Mouse (Mus musculus): ENCODE data around the gene Cbx4.
A peak's percentile ranks its signal among the peaks of the same experiment; 100 is the strongest.

Cbx4 gene

DNA sequence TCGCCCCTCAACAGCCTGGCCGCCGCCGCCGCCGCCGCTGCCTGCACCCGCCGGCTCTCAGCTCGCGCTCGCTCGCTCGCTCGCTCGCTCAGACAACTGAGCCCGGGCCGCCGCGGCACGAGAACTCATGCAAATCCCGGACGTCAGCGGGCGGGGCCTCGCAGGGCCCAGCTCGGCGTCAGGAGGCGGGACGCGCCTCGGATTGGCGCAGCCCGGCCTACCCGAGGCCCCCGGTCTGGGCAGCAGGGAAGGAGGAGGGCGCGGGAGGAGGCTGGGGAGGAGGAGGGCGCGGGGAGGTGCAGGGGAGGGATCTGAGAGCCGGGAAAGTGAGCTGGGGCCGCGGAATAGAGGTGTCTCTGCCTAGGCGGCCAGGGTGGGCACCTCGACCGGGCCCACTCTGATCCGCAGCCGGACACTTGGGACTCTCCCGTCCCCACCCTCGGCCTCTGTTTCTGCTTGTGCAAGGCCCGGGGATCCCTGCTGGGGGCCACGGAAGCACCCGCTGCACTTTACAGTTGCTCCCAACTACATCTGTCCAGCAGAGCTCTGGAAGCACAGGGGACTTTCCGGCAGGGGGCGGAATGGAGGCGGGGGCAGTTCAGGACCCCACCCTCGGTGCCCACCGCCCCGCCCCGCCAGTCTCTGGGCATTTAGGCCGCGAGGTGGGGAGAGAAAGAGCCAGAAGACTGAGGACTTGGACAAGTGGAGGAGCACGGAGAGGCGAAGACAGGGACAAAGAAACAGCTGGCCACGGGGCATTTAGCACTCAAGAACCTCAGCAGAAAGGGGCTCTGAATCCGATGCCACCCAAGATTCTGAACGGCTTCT, at the start of gene Cbx4:
Gene Cbx4 (minus strand): TSS at position 78 of the 828 bp plus-strand sequence.
- peak; percentile 93 for DNase-seq (ENCODE audit: low spot score)

DNA sequence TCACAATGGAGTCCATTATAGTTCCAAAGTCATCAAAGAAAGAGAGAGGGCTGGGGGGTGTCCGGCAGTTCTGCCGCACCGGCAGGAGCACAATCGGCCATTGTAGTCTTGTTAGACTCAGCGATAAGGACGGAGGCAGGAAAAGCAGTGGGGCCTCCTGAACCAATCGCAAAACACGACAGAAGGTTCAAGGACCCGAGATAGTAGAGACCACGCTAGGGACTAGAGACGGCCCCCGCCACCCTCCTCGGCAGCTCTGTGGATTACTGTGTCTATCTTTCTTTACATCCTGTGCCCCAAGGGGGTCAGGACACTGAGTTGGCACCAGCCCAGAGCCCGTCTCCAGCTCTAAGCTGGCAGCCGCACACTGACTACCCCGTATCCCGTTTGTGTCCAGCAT, 48.6 kb upstream of the Cbx4 start:
- DNase-seq (ENCODE audit: low spot score) = no peak

DNA sequence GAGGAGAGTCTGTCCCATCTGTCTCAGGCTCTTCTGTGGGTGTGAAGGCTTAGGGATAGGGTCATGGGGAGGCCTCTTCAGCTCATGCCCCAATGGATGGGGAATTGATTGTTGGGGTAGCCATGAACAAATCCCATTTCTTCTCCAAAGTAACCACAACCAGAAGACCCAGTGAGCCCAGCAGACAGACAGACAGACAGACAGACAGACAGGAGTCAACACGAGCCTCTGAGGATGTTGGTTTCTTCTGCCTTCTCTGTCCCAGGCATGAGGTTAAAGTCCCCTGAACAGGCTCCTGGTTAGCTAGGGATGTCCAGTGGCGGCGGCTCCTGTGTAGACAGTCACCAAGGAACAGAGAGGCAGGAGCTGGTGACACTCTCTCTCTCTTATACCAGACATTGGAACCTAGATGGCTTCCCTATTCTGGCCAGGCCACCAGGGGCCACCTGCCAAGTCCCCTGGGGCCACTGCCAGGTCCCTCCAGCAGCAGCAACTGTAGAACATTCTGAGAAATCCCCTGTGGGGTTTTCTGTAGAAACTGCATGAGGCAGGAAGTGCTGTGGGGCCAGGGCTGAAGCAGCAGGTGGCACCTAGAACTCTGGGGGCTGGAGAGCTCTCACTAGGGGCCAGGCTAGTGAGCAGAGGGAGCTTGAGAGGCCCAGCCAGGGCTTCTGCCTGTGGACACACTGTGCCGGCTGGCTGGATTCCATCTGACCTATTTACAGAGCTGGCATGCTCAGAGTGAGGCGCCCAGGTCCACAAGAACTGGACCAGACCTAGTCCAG, 47.6 kb upstream of the Cbx4 start:
- DNase-seq (ENCODE audit: low spot score) = no peak

DNA sequence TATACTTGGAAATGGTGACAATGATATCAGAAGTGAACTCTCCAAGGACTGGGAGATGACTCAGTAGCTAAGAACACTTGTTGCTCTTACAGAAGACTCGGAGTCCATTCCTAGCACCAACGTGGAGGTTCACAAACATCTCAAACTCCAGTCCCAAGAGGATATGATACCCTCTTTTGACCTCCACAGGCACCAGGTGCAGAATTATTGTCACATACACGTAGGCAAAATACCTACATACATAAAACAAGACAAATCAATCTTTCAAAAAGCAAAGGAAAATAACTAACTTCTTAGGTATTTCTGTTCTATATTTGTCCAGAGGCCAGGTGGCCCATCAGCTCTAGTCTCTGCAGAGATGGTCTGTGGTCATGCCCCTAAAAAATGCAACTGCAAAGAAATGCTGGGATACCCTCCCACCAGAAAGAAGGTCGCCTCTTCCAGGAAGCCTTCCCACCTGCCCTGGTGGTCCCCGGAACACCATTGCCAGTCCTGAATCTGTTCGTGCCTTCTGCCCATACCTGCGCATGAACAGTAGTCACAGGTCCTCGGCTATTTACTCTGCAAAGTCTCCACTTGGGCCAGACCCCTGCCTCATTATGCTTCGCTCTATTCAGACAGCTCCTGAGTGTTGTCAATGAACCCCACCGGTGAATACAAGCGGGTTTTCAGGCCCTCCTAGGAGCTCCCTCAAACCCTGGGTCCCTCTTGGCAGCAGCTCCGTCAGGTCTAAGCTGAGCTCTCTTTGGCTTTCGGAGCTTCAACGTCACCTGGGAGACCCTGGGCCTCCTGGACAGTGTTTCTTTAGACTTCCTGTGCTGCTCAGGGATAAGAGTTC, 46.4 kb upstream of the Cbx4 start:
- DNase-seq (ENCODE audit: low spot score) = no peak

DNA sequence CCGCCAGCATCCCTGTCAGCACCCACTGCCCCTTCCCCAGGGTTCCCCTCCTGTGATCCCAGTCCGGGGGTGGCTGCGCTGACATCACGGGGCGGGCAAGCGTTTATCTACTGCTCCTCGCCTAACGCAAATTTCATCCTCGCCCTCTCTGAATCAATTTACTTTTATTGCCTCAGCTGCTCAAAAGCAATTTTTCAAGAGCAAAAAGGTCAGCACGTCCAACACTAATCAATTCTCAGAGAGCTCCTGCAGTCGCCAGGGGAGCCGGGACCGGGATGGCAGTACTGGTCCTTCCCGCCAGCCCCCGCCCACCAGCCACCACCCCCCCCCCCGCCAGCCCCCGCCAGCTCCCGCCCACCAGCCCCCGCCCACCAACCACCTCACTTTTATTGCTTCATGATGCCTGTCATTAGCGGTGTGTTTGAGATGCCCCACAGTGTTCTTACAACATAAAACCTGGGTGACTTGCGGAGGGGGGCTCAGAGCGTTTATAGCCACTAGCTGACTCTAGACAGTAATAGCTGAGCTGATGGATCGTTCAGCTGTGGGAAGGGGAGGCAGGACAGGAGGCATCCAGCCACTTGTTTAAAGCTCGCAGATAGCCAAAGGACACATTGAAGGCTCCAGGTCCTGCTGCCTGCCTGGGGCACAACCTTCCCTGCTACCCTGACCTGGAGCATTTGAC, 44.2 kb upstream of the Cbx4 start:
- DNase-seq (ENCODE audit: low spot score) = no peak

DNA sequence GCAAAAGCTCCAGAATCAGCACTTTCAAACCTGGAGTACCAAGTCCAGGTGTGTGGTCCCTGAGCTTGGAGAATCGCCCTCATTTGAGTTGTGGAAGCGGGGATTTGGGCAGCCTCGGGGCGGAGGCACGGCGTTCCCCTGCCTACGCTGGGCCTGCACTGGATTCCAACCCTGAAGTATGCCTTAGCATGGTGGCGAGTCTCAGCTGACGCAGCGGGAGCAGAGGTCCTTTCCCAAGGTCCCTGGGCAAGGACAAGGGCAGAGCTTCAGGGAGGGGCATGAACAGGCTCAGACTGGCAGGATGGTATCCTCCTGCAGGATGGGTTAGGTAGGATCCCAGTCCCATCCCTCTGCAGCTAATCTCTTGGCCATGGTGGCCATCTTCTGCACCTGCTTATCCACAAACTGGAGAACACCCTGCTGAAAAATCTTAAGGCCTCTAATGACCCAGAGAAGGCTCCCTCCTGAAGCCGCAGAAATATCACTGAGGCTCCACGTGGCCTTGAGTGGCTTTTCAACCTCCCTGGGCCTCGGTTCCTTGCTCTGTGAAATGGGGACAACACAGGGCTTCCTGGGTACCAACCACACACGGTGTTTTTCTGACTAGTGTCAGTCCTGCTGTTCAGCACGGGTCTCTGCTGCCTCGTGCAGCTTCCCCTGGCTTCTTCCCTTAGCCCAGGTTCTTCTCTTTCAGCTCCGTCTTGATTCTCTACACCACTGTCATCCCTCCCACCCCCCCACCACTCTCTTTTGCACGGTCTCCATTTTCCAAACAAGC, 43.4 kb upstream of the Cbx4 start:
- no peak for DNase-seq (ENCODE audit: low spot score)

DNA sequence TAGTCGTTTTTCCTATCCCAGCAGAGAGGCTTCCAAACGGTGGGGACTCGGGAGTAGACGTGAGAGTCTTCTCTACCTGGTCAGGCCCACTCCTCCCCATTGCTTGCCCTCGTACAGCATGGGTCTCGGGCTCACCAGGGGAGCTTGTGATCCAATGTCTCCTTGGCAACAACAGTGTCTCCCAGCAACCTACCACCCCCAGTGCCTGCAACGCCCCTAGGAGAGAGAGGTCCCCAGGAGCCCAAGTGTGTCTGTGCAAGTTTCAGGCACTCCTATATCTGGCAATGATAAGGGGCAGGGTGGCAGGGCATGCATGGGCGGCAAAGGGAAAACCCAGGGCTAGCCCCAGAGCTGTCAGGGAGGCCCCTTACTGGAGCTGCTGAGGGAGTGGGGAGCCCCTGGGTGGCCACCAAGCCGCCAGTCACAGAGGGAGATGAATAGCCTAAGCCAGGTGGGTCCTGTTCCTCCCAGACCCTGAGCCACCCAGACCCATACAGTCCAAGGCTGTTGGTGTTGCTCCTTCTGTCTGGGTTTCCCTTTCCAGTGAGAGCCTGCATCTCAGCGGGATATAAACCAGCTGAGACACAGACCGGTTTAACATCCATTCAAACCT, 42.8 kb upstream of the Cbx4 start:
- DNase-seq (ENCODE audit: low spot score) = no peak

DNA sequence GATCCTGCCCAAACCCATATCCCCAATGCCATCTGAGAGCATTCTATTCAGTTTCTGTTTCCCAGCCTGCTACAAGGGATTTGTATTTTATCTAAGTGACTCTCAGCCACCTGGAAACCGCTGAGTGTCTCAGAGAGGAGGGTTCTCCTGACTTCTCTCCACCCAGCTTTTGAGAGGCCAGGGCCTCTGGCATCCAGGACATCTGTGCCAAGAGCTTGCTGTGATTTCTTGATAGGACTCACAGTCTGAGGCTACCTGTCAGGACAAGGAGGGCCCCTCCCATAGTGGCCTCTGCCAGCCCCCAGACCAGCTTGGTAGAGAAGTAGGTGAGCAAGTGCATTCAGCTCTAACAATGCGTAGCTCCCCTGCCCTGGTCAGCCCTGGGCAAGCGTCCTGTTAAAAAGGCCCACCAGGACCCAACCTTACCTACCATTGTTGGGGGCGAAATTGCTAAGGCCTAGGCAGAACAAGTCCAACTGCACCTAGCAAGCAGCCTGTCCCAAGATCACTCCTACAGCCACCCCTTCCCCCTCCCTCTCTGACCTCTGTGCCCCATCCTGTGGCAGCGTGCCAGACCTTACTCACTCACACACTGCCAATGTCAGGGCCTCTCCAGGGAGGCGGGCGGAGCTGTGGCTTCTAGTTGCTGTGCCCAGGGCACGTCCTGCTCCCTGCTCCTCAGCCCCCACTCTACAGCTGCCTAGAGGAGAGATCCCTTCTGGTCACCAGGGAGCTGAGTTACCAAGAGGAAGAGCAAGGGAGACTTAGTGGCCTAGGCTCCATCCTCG, 41.9 kb upstream of the Cbx4 start:
- DNase-seq (ENCODE audit: low spot score) = peak; percentile 83

DNA sequence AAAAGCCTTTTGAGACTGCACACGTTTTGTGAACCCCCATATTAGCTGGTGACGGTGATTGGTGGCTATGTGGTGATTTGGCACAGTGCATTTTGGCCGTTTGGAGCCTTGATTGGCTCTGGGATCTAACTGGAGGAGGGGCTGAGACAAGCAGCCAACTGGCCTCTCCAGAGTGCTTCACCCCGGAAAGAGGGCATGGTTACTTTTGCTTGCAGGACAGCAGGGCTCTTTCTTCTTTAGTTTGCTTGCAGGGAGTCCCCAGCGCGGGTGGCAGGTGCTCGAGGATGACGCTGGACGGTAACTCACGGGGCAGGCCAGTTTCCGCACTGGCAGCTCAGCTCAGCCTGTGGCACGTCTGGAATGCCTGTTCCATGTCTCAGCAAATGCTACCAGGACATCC, 41.1 kb upstream of the Cbx4 start:
- DNase-seq (ENCODE audit: low spot score) = no peak

DNA sequence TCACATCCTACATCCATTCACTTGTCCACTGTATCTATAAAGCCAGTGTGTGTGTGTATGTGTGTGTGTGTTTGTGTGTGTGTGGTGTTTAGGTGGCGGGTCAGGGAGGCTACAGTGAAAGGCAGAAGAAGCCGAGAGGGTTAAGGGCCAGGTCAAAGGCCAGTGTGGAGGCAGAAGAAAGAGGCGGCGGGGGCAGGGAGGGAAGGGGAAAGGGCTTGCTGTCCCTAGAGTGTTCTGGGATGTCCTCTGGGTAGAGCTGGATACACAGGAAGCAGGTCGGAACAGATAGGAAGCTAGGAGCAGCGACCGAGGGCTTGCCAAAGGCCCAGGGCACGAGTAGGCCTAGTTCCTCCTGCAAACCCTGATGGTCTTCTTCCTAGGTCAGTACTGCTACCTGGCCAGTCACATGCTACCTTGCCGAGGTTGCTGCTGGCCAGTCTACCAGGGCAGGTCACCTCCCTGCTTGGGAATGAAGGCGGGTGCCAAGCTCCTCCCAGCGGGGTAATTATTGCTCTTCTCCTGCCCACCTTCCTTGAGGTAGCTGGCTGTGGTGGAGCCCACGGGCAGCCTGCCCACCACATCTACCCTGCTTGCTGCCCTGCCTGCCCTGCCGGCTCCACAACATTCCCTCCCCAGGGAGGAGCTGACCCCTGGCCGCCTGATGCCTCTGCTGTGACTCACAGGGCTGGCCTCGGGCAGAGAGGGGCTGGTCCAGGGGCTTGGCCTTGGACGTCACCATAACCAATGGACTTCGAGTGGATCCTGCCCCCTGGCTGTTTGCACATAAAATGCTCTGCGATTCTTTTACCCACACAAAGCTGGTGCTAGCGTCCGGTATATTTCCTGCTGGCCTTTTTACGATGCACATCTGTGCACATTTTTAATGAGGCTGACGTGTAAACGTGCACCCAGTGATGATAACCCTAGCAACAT, 40.2 kb upstream of the Cbx4 start:
- DNase-seq (ENCODE audit: low spot score) = peak; percentile 88

DNA sequence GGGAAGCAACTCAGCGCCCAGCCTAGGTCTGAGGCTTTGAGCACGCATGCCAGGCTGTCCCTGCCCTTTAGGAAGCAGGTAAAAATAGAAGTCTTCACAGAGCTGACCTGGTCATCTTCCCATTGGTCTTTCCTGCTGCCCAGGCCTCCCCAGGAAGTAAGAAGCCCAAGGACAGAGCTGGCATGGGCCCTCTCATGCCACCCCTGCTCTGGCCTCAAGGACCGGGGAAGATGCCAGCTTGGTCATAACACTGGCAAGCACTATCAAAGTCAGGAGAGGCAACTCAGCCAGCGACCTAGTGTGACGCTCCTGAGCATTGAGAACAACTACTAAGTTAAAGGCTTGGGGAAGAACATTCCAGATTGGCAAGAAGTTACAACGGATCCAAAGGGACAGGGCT, 38.5 kb upstream of the Cbx4 start:
- DNase-seq (ENCODE audit: low spot score) = no peak

DNA sequence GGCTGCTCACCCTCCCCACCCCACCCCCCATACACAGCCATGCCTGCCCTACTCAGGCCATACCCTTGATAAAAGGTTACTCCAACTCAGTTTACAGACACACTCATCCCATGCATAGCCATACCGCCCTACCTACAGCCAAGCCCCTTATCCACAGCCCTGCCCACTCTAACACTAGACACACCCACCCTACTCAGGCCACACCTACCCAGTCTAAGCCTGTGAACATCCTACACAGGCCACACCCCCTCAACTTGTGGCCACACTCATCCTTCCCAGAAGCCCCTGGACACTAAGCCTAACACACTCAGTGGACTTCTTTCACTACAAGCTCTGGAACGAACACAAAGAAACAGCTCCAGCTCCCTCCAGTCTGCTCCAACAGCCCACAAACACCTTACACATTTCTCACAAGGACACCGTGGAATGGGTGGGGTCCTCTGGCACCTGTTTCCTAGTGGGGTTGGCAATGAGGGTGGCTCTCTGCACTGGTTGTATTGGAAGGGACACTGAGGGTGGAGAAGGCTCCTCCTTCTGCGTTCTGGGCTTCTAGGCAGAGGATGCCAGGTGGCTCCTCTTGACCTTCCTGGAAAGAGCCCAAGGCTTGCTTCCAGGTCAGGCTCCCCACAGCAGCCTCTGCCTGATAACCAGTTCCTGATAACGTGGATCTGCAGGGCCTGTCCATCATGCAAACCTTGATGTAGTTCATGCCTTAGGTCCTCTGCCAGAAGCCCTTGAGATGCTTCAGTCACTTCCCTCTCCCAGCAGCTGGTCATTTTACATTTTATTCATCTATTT, 37.7 kb upstream of the Cbx4 start:
- no peak for DNase-seq (ENCODE audit: low spot score)

DNA sequence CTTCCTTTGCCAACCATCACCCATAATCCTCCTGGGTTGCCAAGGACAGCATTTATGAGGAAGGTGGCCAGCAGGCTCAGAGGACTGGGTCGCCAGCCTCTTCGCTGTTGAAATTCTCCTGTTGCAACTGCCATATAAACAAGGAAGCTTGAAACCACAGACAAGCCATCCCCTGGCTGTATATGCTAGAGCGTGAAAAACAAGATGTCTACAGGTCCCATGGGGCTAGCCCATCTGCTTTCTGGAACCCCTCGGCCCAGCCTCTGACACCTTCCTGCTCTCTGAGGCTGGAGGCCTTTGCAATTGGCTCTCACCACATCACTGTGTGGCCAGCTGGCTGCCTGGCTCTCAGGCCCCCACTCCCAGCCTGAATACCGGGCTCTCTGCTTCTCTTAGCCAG, 36.4 kb upstream of the Cbx4 start:
- DNase-seq (ENCODE audit: low spot score) = no peak

DNA sequence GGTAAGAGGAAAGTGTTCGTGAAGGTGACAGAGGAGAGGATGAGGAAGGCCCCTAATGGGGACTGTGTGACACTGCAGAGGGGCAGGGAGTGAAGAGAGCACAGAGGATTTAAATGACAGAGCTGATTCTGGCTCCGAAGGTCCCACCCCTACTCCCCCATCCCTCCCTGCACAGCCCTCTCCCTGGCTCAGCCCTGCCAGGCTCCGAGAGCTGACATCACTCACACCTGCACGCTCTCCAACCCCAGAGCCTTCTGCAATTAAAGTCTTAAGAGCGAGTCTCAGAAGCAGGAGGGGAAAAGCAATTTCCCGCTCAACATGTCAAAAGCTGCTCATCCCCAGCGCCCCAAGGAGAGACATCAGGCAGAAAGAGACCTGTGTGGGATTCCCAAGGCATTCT, 32.9 kb upstream of the Cbx4 start:
- DNase-seq (ENCODE audit: low spot score) = no peak

DNA sequence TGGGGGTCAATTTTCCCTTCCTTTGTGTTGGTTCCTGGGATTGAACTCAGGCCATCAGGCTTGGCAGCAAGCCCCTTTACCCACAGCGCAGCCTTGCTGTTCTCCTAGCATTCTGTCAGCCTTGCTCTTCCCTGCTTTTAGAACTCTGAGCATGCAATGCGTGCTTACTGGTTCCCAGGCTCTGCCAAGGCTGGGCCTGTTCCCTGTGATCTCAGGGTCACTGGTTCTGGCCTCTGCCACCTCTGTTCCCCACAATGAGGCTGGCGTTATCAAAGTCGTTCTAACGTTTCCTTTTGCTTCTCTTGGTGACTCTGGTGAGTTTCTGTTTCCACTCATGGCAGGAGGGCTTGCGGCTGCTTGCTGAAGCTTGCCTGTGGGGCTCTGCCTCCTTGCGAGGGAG, 31.9 kb upstream of the Cbx4 start:
- no peak for DNase-seq (ENCODE audit: low spot score)

DNA sequence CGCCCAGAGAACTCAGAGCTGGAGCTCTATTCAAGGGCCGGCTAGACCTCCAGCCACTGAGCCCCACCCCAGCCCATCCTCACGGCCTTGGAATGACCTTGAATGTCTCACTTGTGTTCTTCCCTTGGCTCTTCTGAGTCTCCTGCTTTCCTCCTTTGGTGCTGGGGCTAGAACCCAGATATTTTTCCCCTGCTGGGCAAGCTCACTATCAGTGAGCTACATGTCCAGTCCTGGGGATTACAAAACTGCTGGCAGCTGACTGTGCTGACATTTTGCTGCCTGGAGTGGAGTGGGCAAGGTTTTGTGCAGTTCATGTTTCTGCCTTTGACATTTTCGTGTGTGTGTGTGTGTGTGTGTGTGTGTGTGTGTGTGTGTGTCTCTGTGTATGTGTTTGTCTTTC, 31.0 kb upstream of the Cbx4 start:
- no peak for DNase-seq (ENCODE audit: low spot score)

DNA sequence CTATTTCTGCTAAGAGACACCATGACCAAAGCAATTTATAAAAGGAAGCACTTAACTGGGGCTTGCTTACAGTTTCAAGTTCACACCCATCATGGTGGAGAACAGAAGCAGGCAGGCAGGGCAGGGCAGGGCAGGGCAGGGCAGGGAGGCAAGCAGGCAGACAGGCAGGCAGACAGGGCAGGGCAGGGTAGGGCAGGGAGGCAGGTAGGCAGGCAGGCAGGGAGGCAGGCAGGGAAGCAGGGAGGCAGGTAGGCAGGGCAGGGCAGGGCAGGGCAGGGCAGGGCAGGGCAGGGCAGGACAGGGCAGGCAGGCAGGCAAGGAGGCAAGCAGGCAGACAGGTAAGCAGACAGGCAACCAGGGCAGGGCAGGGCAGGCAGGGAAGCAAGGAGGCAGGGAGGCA, 26.7 kb upstream of the Cbx4 start:
- DNase-seq (ENCODE audit: low spot score) = no peak

DNA sequence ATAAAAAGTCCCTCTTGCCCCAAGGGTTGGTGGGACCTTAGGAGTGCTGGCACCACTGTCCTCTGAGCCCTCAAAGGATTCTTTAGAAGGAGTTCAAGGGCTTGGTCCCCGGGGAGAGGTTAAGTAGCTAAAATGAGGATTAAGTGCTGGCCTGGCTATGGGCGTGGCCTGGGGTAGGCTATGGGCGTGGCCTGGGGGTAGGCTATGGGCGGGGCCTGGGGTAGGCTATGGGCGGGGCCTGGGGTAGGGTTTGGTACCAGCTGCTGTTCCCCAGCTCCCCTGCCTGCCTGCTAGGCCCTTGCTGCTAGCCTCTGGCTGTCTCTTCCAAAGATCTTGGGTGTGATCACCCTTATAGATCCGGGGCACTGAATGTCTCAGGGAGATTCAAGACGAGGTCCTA, 25.3 kb upstream of the Cbx4 start:
- no peak for DNase-seq (ENCODE audit: low spot score)
